Mouse (Mus musculus) embryonic facial prominence, embryonic 10.5 days (tissue): ENCODE results near the gene Rnf144a. TPM values are rescaled to one million over a fixed set of nuclear protein-coding genes. Genes with fewer than 3 reads are reported as not detected.
A peak's percentile ranks its signal among the peaks of the same experiment; 100 is the strongest.

Experiments used
- DNase-seq: peaks from one replicate; pipeline ENCODE4 v3.0.0-alpha.2; 2017; ENCODE audit warnings: low spot score
- H3K27ac ChIP-seq: fragments of 300-500 bp; sonication (generic); replicated peaks from 2 replicates; pipeline ENCODE4 v1.5.1; 2016; ENCODE audit warnings: mild to moderate bottlenecking
- H3K27me3 ChIP-seq: fragments of 300-500 bp; sonication (generic); replicated peaks from 2 replicates; pipeline ENCODE4 v1.6.1; 2016; ENCODE audit warnings: low read depth, mild to moderate bottlenecking; ENCODE audit not compliant: poor library complexity, severe bottlenecking
- H3K36me3 ChIP-seq: fragments of 300-500 bp; sonication (generic); replicated peaks from 2 replicates; pipeline ENCODE4 v1.6.1; 2016; ENCODE audit warnings: mild to moderate bottlenecking, moderate library complexity
- H3K4me1 ChIP-seq: fragments of 300-500 bp; sonication (generic); 2 replicates; pipeline ENCODE4 v1.6.1; 2016
- H3K4me3 ChIP-seq: fragments of 300-500 bp; sonication (generic); 2 replicates; pipeline ENCODE4 v1.5.1; 2016; ENCODE audit warnings: mild to moderate bottlenecking, moderate library complexity
- H3K9me3 ChIP-seq: fragments of 300-500 bp; sonication (generic); 2 replicates; pipeline ENCODE4 v1.6.1; 2016; ENCODE audit warnings: mild to moderate bottlenecking
- WGBS: fragments of 180-500 bp; shearing (Covaris S2); methylation state at CpG from one replicate; pipeline ENCODE4 v1.1.7; 2016; 5-methylcytosine and 5-hydroxymethylcytosine counted together
- polyA plus RNA-seq: library from polyadenylated mRNA; unstranded; fragments of >200 nt; fragmentation: Nextera tagmentation; extraction: Ambion mirVana; gene quantifications from 2 replicates; pipeline ENCODE4 v1.2.1, GENCODE M21; 2016

Gene Rnf144a
- polyA plus RNA-seq, result 43.1 and 44.9 TPM in 2 replicates

- Histone ChIP-seq H3K27ac (peak within 1 kb of the TSS; percentile 99), H3K4me1 (peaks cover 60% of the 10 kb centered on the region), H3K36me3 (peaks cover 21% of the 10 kb centered on the region), H3K27me3 (no peaks in the 10 kb centered on the region), H3K9me3 (no peaks in the 10 kb centered on the region), H3K4me3 (peak within 1 kb of the TSS; percentile 97)
- WGBS, result 1% methylated on average over 45 of the region's 45 CpGs
- DNase-seq, result peak; percentile 94
These were observed at the start of gene Rnf144a for GRCm38 (mm10) chr12:26415104-26415771. Gene Rnf144a (minus strand): TSS chr12:26415254.

DNA sequence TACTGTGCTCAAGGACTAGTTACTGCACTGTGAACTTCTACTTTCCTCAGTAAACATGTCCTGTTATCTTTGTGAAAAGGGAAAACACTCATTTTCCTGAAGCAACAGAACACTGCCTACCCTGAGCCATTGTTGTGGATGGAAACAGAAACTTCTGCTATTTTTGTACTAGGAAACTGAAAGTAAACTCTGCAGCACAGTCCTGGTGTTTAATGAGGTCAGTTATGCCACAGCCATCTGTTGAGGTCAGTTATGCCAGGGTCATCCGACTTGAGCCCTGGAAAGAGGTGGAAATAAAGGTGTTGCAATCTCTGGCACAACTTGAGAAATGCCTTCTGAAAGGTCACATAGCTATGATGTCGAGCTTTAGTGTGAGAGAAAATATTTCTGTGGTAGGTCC, 45.0 kb upstream of the Rnf144a start:
- no peak for DNase-seq
- Histone ChIP-seq H3K27me3 (no peaks in the 10 kb centered on the region), H3K36me3 (no peaks in the 10 kb centered on the region), H3K9me3 (no peaks in the 10 kb centered on the region), H3K27ac (no peak overlapping the region), H3K4me3 (no peak overlapping the region), H3K4me1 (peaks cover 8% of the 10 kb centered on the region)
- 72% methylated on average over 2 of the region's 2 CpGs for WGBS

GRCm38 (mm10) chr12:26456028-26456698, 41.1 kb upstream of the Rnf144a start, which contains the start of gene Rsad2:
Gene Rsad2 (minus strand): TSS chr12:26456452.
- peak; percentile 20 for DNase-seq
- Histone ChIP-seq H3K4me3 (no peak within 1 kb of the TSS), H3K27ac (no peak within 1 kb of the TSS), H3K4me1 (peaks cover 8% of the 10 kb centered on the region), H3K27me3 (no peaks in the 10 kb centered on the region), H3K9me3 (no peaks in the 10 kb centered on the region), H3K36me3 (no peaks in the 10 kb centered on the region)
- 61% methylated on average over 13 of the region's 13 CpGs for WGBS

- Histone ChIP-seq H3K4me3 (no peak overlapping the region), H3K9me3 (no peaks in the 10 kb centered on the region), H3K4me1 (peaks cover 8% of the 10 kb centered on the region), H3K27me3 (no peaks in the 10 kb centered on the region), H3K36me3 (no peaks in the 10 kb centered on the region), H3K27ac (no peak overlapping the region)
- DNase-seq, result no peak
- 62% methylated on average over 5 of the region's 5 CpGs for WGBS
These were observed 39.6 kb upstream of the Rnf144a start for GRCm38 (mm10) chr12:26454682-26455081.

GRCm38 (mm10) chr12:26452951-26453350, 37.9 kb upstream of the Rnf144a start:
- Histone ChIP-seq H3K4me1 (peaks cover 8% of the 10 kb centered on the region), H3K4me3 (no peak overlapping the region), H3K27ac (no peak overlapping the region), H3K27me3 (no peaks in the 10 kb centered on the region), H3K9me3 (no peaks in the 10 kb centered on the region), H3K36me3 (no peaks in the 10 kb centered on the region)
- WGBS, result 74% methylated on average over 4 of the region's 4 CpGs
- no peak for DNase-seq

DNA sequence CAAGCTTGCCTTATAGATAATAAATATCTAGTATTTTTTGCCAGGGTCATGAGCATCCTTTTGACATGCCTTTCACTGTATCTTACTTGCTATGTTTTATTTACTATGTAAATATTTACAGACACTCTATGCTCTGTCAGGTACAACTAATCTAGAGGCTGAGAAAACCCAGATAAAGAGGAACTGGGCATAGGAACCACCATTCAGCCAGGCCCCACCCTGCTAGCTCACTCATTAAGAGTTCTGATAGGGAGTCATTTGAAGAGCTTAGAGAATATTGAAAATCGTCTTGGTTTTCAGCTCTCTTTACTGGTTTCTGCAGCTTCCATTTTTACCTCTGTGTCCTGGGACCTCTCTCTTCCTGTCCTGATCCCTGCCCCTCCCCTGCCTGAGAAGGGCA, 36.1 kb upstream of the Rnf144a start:
- Histone ChIP-seq H3K27ac (no peak overlapping the region), H3K9me3 (no peaks in the 10 kb centered on the region), H3K4me3 (no peak overlapping the region), H3K4me1 (peaks cover 5% of the 10 kb centered on the region), H3K36me3 (no peaks in the 10 kb centered on the region), H3K27me3 (no peaks in the 10 kb centered on the region)
- no peak for DNase-seq
- 46% methylated on average over 1 of the region's 1 CpGs for WGBS

DNA sequence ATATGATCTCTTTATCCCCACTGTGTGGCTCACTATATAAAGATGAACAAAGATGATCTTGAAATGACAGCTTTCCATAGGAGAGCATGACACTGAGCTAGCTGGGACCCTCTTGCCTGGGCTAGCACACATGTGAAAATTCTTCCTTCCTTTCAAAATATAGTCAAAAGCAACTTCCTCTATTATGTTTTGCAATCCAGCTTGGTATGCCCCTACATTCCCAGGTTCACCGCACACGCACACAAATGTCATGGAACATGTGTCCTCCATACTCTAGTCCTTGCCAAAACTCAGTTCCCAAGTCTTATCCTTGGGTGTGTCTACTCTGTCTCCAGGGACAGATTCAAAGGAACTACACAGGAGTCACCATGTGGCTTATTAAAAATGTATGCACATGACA, 34.4 kb upstream of the Rnf144a start:
- no peaks in the 10 kb centered on the region for H3K4me1 ChIP-seq
- DNase-seq, result no peak
- no peaks in the 10 kb centered on the region for H3K36me3 ChIP-seq
- 97% methylated on average over 2 of the region's 2 CpGs for WGBS
- no peaks in the 10 kb centered on the region for H3K9me3 ChIP-seq
- H3K27me3 ChIP-seq, result no peaks in the 10 kb centered on the region
- no peak overlapping the region for H3K27ac ChIP-seq
- no peak overlapping the region for H3K4me3 ChIP-seq

DNA sequence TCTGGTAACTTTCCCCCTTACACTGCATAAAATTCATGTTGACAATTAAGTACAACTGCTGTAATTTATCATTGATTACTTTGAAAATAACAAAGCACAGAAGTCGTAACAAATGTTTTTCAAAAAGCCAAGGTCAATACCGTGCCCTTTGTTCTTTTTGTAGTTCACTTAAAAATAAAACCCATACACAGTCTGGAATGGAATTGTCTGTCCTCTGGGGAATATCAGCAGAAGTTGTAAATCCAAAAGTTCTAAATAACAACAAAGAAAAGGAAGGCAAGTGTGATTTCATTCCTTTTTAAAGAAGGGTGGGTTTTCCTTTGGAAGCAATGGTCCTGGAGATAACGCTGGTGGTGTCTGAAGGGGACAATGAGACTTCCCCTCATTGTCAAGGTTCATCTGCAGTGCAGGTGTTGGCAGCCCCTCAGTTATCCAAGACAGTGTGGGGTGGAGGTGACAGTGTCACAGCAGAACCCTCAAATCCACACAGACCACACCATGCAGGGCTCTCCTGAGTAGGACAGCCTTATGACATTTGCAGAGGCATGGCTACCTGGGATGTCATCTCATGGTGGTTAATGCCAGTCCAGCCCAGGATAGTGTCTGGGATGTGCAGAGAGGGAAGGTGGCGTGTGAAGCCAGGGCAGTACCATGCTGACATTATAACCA, 31.5 kb upstream of the Rnf144a start:
- DNase-seq, result no peak
- Histone ChIP-seq H3K27ac (no peak overlapping the region), H3K4me1 (no peaks in the 10 kb centered on the region), H3K27me3 (no peaks in the 10 kb centered on the region), H3K9me3 (no peaks in the 10 kb centered on the region), H3K4me3 (no peak overlapping the region), H3K36me3 (no peaks in the 10 kb centered on the region)
- WGBS, result 84% methylated on average over 4 of the region's 4 CpGs

DNA sequence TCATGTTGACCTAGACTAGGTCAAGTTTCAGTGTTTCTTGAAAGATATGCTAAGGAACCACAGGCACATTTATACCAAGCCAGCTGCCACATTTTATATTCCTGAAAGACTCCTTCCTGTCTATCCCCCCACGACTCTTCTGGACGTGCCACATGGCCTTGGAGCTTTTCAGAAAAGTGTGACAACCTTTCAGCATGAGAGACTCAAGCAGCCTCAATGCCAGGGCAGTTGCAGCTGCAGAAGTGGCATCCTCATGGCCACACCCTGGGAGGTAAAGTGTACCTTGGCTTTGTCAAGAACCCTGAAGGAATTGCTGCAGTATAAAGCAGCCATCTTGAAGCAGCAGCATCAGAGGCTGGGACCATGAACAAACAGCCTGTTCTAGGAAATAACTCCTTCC, 29.5 kb upstream of the Rnf144a start:
- Histone ChIP-seq H3K4me1 (no peaks in the 10 kb centered on the region), H3K27me3 (no peaks in the 10 kb centered on the region), H3K9me3 (no peaks in the 10 kb centered on the region), H3K4me3 (no peak overlapping the region), H3K27ac (no peak overlapping the region), H3K36me3 (no peaks in the 10 kb centered on the region)
- 87% methylated on average over 2 of the region's 2 CpGs for WGBS
- DNase-seq, result no peak

DNA sequence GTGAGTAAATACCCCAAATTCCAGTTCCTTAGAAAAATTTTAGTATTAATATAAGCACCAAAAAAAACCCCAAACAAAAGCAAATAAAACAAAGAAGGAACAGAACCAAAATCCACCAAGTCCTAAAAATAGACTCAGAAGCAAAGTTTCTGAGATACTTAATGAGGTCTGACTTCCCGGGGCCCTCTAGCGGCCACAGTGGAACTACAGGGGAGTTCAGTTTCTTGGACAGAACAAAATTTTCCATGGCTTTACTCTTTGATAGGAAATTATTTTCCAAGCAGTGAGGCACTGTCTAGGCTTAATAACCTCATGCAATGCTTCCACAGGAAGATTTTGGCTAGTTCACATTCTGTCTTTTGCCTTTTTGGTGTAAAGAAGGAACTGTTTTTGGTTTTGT, 29.0 kb upstream of the Rnf144a start:
- Histone ChIP-seq H3K36me3 (no peaks in the 10 kb centered on the region), H3K27ac (no peak overlapping the region)
- under 1% methylated on average over 2 of the region's 2 CpGs for WGBS

GRCm38 (mm10) chr12:26439366-26439765, 24.3 kb upstream of the Rnf144a start:
- WGBS, result 70% methylated on average over 3 of the region's 3 CpGs
- H3K27me3 ChIP-seq, result no peaks in the 10 kb centered on the region
- no peaks in the 10 kb centered on the region for H3K9me3 ChIP-seq
- no peak for DNase-seq
- H3K36me3 ChIP-seq, result no peaks in the 10 kb centered on the region
- no peak overlapping the region for H3K27ac ChIP-seq
- H3K4me3 ChIP-seq, result no peak overlapping the region
- no peaks in the 10 kb centered on the region for H3K4me1 ChIP-seq

More for the DNA sequence above, 29.0 kb upstream of the Rnf144a start:
- Histone ChIP-seq H3K9me3 (no peaks in the 10 kb centered on the region), H3K4me1 (no peaks in the 10 kb centered on the region), H3K27me3 (no peaks in the 10 kb centered on the region), H3K4me3 (no peak overlapping the region)
- peak; percentile 73 for DNase-seq

- no peaks in the 10 kb centered on the region for H3K36me3 ChIP-seq
- H3K4me3 ChIP-seq, result no peak overlapping the region
- H3K4me1 ChIP-seq, result peaks cover 5% of the 10 kb centered on the region
- WGBS, result 75% methylated on average over 3 of the region's 3 CpGs
- H3K27ac ChIP-seq, result no peak overlapping the region
- no peaks in the 10 kb centered on the region for H3K9me3 ChIP-seq
- H3K27me3 ChIP-seq, result no peaks in the 10 kb centered on the region
- no peak for DNase-seq
These were observed 22.9 kb upstream of the Rnf144a start for GRCm38 (mm10) chr12:26437950-26438349.

DNA sequence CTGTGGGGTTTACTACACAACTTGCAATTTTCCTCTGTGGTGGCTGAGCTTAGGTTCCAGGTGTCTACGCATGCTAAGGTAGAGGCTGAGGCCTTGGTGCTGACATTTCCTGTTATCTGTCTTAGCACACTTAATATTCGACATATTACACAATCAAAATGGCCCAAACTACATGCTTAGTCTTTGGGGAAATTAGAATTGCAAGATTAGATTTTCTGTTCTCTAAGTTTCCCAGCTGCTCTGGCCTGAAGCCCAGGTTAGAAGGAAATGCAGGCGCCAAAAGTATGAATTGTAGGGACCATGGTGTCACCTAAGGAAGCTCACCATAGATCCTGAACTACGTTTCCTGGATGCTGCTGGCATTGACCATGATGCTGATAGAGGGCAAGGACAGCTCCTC, 21.3 kb upstream of the Rnf144a start:
- 91% methylated on average over 4 of the region's 4 CpGs for WGBS
- H3K27ac ChIP-seq, result no peak overlapping the region
- no peak for DNase-seq
- H3K9me3 ChIP-seq, result no peaks in the 10 kb centered on the region
- H3K36me3 ChIP-seq, result no peaks in the 10 kb centered on the region
- H3K4me1 ChIP-seq, result peaks cover 5% of the 10 kb centered on the region
- H3K4me3 ChIP-seq, result no peak overlapping the region
- H3K27me3 ChIP-seq, result no peaks in the 10 kb centered on the region
